Mouse (Mus musculus) right cerebral cortex, postnatal 25 days (tissue): ENCODE data around the gene Vps13c.

Source experiments
- DNase-seq: peaks from one replicate; pipeline ENCODE4 v3.0.0; 2022

Gene Vps13c

DNA sequence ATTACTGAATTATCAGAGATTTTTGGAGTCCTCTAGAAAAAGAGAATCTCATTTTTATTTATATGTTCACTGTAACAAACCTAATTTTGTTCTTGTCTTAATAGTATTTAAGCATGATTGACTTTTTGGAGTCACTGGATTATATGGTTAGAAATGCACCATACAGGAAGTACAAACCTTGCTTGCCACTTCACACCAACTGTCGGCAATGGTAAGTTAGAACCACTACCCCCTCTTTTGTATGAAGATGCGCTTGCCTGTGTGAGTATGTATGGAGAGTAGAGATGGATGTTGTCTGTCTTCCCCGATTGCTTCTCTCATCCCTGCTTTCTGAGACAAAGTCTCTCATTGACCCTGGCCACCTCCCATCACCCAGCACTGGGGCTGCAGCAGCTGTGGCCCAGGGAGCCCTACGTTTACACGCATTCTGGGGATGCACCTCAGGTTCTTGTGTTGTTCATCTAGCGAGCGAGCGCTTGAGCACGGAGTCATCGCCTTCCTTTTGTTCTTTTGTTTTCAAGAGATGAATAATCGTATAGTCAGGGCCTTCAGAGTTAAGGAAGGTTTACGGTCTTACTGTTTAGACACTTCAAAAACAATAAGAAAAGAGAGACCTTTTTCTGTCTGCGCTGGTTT lies 43.3 kb downstream of the Vps13c start:
- no peak for DNase-seq

DNA sequence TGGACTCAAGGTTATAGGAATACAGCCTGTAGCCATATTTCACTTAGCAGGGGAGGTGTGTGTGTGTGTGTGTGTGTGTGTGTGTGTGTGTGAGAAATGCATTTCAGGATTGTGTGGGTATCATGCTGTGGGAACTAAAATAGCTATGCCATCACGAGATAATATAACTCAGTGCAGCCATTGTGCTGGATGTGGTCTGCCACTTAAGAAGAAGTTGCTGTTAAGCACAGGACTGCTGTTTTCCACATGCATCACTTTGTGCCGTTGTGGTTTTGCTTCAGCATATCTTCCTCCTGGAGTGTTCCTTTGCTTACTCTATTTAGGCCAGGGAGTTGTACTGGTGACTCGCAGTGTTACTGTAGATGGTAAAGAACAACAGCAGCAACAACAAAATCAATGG lies 43.9 kb downstream of the Vps13c start:
- no peak for DNase-seq

DNA sequence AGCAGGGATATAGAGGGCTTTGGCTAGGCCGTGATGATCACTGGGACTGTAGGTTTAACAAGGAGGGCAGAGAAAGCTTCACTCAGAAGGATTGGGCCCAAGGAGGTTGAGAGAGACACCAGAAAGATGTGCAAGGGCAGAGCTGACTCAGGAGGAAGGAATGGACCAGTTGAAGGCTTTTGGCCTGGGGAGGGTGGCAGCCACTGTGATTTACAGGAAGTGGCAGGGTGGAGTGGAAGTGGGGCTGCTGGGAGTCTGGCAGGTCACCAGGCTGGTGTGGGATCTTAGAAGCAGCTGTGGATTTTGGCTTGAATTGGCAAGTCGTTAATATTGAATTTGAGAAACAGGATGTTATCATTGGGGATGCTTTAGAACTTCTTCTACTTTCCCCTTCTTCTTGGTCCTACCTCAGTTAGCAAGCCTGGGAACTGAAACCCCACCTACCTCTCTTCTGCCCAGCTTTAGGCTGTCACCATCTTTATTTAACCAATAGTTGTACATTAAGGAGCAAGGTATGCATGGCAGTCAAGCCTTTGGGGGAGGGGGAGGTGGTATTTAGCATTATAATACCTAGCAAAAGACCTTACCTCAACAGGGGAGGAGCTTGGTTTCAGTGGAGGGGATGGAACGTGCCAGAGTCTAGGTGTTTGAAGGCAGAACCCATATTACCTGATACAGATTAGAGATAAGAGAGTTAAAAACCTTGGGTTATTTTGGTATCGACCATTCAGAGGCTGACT lies 47.0 kb downstream of the Vps13c start:
- DNase-seq: no peak

DNA sequence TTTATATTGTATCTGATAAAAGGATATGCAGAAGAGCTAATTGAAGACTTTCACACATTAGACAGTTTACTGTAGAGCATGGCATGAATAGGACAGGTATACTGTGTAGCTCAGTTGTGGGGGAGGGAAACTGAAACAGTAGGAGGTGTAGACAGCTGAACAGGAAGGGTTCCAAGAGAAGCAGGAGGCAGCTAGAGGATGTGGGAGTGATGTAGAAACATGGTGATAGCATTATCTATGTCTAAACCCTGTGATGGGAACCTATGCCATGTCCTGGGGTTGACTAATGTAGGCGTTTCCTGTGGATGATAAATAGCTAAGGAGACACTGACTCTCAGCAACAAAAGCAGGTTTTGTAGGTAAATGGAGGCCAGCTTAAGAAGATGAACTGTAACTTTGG lies 53.3 kb downstream of the Vps13c start:
- DNase-seq: no peak

DNA sequence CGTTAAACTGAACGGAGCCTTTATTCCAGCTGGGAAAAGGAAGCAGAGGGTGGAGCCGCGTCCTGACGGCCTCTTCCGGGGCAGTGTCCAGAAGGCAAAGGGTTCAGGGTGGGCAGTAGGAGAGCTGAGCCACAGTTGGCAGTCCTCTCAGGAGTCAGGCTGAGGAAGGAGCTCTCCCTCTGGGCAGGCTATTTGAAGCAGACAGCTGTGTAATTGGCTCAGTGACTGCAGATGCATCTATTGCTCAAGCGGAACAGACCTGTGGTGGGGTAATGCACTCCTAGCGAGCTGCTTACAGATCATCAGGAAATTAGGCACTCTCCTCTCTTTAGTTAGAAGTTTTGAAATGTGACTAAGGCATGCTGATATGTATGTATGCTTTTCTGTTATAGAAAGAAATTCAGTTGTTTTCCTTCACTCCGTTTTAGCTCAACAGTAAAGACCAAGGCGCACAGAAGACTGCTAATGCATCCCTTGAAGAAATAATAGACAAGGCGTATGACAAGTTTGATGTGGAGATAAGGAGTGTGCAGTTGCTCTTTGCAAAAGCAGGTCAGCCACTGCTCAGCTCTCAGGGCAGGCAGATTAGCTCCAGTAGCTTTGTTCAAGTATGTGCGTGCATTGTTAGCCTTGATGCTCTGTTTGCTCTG lies 56.6 kb downstream of the Vps13c start:
- no peak for DNase-seq

DNA sequence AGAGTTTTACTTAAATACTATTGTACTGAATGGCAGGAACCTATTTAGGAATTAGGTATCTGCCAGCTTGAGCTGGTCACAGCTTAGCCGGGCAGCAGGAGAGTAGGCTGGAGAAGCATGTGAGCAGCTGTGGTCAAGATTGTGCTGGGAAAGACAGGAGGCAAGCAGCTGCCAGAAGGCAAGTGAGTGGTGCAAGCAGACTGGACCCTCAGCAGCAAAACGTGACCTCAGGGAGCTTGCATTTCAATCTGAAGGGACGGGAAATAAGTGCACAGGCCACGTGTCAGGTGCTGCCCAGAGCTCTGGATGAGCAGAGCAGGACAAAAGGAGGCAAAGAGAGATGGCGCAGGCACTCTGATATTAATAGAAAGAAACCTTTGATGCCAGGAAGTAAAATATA lies 60.2 kb downstream of the Vps13c start:
- no peak for DNase-seq

DNA sequence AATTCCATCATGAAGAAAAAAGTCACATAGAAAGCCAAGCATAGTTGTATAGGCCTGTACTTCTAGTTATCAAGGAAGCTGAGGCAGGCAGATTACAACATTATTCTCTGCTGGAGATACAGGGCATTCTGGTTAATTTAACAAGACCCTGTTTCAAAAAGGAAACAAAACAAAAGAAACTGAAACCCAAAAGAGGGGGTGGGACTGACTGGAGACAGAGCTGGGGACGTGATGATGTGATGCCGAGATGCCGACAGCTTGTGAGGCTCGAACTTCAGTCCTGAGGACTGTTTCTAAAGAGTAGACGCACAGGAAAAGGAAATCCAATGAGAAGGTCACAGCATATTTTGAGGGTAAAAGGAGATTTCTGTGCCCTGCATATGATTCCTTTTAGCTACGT lies 64.2 kb downstream of the Vps13c start:
- no peak for DNase-seq

DNA sequence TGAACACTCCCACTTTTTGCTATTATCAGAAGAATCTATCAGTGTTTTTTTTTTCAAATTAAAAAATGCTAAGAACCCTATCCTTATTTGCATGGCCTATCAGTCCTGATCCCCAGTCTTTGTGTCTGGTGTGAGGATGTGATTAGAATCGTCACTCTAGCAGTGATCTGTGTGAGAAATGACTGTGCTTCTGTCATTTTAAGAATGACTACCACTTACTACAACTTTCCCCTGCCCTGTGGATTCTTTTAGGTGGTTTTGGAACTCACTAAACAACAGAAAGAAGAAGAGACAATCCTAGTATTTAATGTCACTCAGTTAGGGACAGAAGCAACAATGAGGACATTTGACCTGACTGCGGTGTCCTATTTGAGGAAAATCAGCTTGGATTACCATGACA lies 65.3 kb downstream of the Vps13c start:
- no peak for DNase-seq

DNA sequence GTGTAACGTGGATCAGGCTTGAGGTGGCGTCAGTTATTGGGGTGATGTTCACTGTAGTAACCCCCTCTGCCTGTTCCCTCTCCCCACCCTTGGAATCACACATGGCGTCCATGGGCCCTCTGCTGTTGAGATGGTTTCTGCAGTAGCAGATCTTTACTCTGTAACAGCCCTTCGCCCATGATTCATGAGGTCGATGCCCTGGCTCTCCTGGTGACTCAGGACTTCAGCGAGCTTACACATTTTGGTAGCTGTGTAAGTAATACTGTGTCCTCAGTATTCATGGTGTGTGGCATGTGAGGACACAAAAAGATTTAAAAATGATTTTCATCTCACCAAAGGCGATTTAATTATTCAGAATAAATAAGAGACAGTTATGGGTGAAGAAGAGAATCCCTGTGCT lies 74.5 kb downstream of the Vps13c start:
- DNase-seq: no peak

DNA sequence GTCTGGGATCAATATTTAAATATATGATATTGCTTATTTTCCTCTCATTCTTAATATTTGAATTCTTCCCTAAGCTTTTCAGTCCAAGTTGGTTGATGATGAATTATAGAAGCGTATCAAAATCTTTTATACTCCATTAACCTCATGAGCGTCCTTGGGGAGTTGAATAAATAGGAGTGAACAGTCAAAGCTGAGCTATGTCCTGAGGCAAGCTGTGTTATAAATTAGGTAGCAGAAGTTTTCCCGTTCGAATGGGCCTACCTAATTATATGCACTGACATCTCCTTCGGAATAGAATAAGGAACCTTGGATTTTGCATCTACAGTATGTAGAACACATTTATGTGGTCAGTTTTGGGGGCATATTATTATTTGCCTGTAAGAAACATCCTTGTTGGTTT lies 82.2 kb downstream of the Vps13c start:
- DNase-seq: no peak

DNA sequence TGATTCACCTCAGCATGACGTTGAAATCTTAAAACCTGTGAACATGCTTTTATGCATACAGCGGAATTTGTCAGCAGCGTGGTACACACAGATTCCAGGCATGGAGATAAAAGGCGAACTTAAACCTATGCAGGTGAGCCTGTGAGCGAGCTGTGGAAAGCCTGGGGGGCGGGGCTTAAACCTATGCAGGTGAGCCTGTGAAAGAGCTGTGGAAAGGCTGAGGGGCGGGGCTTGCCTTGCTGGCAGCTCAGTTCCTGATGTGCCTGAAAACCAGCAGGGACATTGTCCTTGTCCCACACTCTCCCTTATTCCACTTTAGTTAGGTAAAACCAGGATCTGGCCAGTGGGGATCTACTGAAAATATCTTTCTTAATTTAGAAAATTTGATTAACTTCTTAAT lies 90.4 kb downstream of the Vps13c start:
- DNase-seq: no peak

DNA sequence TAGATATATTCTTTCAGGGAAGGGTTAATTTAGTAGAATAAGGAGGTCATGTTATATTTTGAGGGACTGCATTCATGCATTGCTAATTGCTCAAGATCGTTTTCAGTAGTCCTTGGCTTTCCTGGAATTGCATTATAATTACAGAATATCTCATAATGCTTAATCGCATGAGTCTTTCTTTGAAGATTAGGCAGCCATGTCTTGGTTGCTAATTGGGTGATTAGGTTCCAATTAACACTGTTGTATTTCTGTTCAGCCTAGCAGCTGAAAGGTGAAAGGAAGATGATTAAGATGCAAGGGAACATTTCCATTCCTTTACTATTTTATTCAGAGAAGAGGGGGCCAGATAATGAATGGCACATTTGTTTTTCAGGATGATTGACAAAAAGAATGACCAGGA lies 97.1 kb downstream of the Vps13c start:
- no peak for DNase-seq

DNA sequence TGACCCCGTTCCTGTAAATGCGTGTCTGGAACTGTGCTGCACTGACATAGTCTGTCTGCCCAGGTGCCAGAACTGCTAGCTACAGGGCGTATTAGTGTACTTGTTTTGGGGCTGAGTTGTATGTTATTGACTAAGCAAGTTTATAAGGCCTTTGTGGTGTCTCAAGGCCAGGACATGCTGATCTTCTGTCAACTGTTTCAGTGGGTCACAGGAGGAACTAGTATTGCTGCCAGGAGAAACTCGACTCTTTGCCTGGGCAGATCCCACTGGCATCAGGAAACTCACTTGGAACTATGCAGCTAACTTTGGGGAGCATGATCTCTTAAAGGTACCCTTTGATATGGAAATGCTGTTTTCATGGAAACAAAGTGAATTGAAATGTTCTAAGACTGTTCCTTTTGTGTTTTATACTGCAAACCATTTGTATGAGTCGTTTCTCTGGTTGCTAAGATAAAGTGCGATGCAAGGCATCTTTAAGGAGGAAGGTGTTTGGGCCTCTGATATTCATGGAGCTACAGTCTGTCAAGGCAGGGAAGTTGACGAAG lies 115.3 kb downstream of the Vps13c start:
- no peak for DNase-seq

DNA sequence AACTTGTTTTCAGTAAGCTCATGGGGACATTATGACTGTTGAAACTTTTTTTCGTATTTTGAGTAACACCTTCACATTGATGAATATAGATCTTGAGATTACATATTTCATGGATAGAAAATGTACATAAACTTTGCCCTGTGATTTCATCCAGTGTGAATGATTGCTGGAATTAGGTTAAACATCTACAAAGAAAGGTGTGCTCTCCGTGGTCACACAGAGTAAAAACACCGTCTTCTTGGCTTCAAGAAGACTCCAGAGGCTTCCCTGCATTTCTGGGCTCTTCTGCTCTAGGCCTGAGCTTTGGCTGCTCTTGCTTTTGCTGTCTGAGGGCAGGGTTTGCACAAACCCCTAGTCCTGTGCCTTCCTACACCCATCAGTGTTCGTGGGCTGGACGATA lies 121.8 kb downstream of the Vps13c start:
- no peak for DNase-seq

DNA sequence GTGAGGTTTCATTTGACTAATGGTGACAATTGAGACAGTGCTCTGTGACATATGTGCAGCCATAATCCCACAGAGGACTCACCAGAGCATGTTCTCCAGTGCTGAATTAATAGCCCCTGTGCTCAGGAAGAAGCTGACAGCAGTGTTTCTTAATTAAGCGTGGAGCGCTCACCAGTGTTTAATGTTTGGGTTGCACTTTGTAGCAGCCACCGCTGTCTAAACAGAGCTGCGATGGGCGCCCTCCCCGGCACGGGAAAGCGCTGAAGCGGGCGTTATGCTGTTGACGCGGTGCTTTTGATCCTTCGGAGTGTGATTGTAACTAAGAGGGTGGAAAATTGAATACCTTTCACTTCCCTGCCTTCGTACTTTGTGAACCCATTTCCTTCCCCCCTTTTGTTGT lies 125.7 kb downstream of the Vps13c start:
- no peak for DNase-seq

DNA sequence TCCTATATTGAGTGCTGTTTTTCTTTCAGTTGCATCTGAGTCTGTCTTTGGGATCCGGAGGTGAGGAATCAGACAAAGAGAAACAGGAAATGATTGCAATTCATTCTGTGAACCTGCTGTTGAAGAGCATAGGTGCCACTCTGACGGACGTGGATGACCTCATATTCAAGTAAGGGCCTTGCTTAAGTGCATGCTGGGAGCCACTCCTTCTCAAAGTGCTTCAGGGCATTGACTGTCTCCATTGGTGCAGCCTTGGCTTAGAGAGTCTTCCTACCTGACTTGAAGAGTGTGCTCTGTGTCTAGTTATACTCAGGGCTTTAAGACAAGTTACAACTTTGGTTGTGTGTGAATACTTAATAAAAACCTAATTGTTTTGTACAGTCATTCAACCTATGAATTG lies 126.8 kb downstream of the Vps13c start:
- no peak for DNase-seq

DNA sequence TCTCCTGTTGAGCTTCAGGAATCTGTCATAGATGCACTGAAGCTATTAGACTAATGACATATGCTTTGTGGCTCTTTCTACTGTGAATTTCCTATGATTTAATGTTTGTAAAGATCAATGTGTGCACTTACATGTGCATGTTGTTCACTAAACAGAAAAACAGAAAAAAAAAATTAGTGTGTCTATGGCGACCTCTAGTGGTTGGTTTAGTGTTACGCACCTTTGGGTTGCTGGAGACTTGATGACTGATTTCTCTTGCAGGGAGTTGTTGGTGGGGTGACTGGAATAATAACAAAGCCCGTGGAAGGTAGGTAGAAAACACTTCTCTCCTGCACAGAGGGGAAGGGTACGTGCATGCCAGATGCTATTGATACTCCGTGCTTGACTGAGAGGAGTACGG lies 133.3 kb downstream of the Vps13c start:
- no peak for DNase-seq

DNA sequence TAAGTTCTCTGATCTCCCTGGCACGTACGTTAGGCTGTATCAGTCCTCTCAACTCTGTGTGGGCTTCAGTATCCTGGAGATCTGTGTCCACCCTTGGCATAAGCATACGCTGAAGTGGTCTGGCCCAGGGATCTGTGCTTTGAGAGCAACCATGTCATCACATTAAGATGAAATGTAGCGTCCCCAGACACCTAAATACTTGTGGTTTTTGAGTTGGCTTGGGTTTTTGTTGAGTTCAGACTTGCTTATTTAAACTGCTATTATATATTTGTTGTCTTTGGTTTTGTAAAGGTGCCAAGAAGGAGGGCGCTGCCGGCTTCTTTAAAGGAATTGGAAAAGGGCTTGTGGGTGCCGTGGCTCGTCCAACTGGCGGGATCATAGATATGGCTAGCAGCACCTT lies 135.3 kb downstream of the Vps13c start:
- no peak for DNase-seq

DNA sequence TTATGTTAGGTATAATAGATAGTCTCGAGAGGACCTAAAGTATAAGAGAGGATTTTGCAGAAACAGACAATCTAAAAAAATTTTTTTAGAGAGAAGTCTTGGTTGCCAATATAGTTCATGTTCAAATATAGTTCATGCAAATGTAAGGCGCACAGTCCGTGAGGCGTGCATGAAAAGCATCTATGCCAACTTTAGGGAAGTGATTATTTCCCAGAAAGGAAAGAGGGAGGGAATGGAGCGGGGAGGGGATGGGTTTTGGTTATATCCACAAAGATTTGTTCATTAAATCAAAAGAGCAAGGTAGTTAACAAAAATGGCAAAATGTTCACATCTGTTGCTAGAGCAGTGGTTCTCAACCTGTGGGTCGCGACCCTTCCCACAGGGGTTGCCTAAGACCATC lies 166.4 kb downstream of the Vps13c start:
- DNase-seq: no peak

DNA sequence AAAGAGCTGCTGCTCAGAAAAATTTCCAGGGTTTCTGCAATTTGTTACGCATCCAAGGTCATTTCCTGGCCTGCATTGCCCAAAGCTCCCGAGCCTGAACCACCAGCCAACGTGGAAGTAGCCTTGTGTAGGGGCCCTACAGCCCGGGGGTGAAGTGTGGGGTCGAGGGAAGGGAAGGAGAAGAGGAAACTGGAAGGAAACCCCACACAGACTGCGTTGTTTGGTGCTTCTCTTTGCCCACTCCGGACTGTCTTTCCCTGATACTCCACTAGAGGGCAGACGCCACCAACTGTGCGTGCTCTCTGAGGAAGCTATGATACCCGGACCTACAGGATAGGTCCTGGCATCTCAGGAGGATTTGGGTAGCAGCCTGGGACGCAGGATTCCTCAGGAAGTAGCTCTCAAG lies 174.8 kb downstream of the Vps13c start:
- peak; percentile 70 for DNase-seq

DNA sequence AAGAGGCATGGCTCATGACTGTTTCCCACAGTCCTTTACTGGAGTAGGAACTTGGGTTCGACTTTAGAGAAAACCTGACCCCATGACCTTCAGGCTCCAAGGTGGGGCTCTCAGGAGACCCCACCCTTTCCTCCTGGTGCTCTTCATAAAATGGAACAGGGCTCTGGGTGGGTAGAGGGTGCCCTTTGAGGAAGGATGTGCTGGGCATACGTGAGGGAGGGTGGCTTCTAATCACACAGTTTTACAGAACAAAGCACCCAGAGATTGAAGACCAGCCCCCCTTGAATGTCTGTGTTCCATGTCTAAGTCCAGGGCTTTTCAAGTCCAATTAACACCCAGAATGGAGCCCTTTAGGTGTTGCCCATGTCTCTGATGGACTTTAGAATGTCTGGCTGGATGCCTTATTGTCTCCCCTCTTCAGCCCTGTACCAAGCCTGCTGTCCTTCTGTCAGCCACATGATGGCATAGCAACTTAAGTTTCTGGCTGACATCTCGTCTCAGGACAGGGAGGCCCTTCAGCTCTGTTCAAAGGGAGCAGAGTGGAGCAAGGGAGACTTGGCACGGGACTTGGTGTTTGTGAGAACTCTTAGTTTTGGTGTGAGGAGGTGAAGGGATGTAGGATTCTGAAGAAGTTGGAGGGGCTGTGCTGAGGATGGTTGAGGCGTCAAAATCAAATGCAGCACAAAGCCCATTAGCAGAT lies 176.2 kb downstream of the Vps13c start:
- DNase-seq: peak; percentile 50

DNA sequence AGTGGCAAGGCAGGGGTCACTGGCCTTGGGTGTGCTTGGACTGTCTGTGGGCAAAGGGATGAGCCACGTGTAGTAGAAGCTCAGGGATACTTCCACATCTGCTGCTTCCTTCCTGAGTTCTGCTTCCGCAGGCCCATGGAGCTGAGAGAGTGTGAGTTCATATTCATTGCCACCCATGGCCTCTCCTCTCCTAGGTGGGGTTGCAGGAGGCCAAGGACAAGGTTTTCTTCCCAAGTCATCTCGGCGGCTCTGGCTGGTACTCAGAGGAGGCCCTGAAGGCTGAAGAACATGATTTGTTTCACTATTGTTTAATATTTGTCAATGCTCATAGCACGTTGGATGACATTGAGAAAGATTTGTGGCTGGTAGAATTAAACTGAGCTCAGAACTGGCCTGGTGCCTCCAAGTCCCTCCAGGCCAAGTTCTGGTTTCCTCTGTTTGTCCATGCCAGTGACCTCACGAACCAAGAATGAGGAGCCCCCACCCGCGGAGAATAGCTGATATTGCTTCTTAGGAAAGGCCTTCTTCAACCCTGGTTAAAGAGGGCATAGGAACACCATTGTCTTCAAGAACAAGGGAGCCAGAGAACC lies 180.7 kb downstream of the Vps13c start:
- no peak for DNase-seq
